Mouse (Mus musculus) embryo, embryonic 11 days (tissue): ENCODE measurements around the gene Tmeff2.

Experiments used
- DNase-seq: peaks from one replicate; pipeline ENCODE4 v3.0.0-alpha.2; 2015

The Tmeff2 gene

GRCm38 (mm10) chr1:51216292-51217050 lies 316.0 kb downstream of the Tmeff2 start:
- no peak for DNase-seq

GRCm38 (mm10) chr1:51217227-51217626 lies 316.8 kb downstream of the Tmeff2 start:
- DNase-seq = no peak

- no peak for DNase-seq
These were observed 324.7 kb downstream of the Tmeff2 start for GRCm38 (mm10) chr1:51225156-51225555.
